Mouse (Mus musculus) neutrophil, adult 65 days (primary cell): Measurements from ENCODE around the gene Tas1r3. TPM values are rescaled to one million over a fixed set of nuclear protein-coding genes. Genes with fewer than 3 reads are reported as not detected.

ENCODE experiments used
- total RNA-seq: library from RNA; stranded (reverse); gene quantifications from 2 replicates; pipeline ENCODE4 v1.2.4, GENCODE M21; 2023

Tas1r3 gene
- total RNA-seq = 2.3 and 2.6 TPM in 2 replicates

DNA sequence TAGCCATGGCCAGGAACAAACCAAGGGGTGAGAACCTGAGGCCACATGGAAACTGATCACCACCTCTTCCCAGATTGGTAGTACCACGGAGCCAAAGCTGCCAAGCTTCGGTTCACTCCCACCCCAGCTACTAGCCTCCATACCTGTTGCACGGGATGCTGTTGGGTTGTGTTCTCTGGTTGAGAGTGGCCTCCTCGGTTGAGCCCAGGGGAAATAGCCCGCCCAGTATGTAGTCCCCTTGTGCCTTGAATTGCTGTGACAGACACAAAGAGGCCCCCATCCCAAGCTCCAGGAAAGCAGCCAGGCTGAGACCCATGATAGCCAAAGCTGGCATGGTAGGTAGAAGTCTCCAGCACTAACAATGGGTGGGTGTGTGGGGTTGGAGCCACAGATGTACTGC, at the start of gene Tas1r3:
Gene Tas1r3 (minus strand): TSS at position 362 of the 400 bp plus-strand sequence.

DNA sequence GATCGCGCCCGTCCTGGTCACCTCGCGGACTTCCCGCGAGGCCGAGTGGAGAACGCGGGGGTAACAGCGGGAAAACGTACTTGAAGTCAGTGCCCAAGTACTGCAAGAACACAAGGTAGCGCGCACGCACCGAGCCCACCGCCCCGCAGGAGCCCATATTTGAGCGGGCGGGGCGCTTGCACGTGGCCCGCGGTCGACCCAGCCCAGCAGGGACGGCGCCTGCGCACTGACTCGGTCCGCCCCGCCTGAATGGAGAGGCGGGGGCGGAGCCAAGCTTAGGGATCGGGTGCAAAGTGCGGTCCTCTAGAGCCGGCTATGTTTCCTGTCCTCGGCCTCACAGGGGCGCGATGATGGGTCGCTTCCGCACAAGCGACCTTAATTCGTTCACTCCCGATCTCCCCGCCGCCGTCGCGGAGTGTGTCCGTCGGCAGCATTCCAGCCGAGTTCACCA, 28.4 kb upstream of the Tas1r3 start, which contains the start of the genes Pusl1 and Acap3:
Gene Pusl1 (minus strand): TSS at position 231 of the 451 bp plus-strand sequence.
Gene Acap3 (plus strand): TSS at position 272 of the 451 bp plus-strand sequence.

DNA sequence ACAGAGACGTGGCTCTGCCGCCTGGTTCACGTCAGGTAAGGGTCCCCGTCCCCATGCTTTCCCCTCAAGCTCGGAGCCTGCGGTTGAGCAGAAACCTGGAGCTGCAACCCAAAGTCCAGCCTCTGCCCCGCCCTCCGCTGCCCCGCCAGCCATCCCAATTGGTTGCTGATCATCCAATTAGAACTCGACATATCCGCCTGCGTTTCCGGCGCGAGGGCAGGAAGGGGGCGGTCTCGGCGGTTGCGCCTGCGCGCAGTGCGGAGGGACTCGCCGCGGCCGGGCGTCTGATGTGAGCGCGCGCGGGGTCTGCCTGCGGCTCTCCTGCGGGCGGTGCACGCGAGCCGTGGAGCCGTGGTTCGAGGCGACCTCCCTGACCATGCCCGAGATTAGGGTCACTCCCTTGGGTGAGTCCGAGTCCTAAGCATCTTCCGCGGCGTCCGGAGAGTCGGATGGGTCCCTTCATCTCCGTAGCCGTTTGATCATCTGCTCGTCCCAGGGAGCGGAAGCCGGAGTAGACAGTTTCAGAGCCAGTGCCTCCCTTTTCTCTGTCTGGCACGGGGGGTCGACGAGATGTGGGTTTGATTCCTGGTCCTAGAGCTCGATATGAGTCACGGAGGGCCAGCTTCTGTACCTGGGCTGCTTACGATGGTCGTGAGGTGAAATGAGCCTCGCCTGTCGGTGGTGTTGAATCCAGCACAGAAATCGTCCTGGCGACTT, 6.3 kb upstream of the Tas1r3 start, which contains the start of the genes Cptp and Ints11:
Gene Cptp (minus strand): TSS at position 124 of the 717 bp plus-strand sequence.
Gene Ints11 (plus strand): TSS at position 230 of the 717 bp plus-strand sequence.

DNA sequence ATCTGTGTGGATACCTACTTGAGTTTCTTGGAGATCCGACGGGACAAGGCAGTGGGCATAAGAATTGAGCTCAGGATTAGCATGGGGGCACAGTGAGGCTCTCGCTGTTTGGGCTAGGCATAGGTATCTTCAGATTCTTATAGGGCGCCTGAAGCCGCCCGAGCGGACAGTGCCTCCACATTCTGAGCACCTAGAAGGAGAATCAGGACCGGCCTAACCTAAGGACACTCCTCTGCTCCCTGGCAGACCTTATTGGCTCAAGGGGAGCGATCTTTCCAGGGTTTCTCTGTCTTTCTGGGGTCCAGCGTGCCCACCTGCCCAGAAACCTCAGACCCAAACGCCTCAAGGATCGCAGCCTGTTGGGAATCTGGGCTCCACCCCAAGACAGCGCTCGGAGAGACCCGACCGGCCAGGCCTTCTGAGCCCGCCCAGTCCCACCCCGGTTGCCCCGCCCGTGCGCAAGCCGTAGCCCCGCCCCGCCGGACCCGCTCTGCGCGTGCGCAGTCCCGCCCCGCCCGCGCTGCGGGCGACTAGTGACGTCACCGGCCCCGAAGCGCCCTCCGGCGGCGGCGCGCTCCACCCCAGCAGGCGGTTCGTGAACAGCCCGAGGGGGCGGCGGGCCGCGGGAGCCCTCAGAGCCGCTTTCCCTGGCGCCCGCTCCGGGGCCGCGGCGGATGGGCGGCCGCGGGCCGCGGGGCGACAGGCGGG, 16.1 kb downstream of the Tas1r3 start, which contains the start of gene Dvl1:
Gene Dvl1 (plus strand): TSS at position 532 of the 708 bp plus-strand sequence.

DNA sequence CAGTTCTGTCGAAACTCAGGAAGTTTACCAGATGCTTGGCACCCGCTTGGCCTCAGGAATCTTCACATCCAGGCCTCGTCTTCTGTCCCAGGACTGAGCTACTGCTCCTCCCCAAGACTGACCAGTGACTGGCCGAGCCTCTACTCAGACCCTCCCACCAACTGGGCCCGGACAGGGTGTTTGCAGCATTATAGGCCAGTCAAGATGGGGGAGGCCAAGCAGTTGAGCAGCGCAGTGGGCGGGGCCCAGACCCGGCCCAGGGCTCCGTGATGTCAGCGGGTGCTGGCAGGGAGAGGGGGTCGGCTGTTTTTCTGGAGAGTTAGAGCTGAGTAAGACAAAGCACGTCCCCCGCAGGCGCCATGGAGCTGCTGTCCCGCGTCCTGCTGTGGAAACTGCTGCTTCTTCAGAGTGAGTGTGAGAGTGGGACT, 23.7 kb downstream of the Tas1r3 start, which contains the start of gene Mxra8:
Gene Mxra8 (plus strand): TSS at position 198 of the 428 bp plus-strand sequence.

DNA sequence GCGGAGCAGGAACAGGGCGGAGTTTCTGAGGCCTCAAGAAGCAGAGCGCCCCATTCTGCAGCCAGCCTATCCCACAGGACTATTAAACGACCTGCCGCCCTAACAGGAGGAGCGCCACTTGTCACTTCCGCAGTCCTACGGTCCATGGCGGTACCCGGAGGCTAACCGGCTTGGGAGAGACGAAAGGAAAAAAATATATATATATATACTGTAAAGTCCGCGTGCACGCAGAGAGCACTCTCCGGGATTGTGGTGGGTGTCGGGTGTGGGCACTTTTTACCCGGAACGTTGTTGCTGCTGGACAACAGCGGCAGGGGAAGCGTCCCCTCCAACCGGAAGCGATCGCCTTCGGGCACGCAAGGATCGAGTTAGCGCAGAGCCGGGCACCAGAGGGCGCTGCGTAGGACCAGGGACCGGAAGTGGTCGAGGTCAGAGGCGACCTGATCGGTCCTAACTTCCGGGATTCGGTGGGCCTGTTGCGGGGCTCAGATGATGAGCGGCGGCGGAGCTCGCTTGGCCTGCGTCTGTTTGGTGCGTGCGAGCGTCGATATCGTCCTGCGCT, 31.9 kb downstream of the Tas1r3 start, which contains the start of gene Aurkaip1:
Gene Aurkaip1 (plus strand): TSS at position 68 of the 562 bp plus-strand sequence.

DNA sequence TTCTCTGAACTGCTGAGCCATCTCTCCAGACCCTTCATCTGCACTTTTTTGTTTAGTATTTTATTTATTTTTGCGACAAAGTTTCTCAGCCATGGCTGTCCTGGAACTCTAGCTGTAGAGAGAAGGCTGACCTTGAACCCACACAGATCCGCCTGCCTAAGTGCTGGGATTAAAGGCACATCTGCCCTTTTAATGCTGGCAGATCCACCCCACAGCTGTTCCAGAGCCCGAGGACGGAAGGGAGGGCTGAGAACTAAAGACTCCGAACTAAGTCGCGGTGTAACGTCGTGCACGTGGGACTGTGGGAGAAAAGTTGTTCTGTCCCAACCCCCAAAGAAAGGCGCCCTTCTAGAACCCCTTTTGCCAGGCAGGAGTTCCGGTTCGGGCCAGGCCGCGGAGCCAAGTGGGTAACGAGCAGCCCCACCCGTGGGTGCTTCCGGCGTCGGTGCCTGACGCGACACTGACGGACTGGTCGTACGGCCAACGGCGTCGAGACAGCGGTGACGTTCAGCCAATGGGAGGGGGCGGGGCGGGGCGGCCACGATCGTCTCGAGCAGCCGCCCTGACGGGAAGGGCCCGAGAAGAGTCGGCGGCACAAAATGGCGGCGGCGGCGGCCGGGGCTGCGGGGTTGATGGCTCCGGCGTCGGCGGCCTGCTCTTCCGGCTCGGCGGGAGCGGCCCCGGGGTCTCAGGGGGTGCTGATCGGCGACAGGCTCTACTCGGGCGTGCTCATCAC, 51.1 kb downstream of the Tas1r3 start, which contains the start of gene Ccnl2:
Gene Ccnl2 (plus strand): TSS at position 561 of the 736 bp plus-strand sequence.

Other genes starting within 250 kb of the Tas1r3 start
- 181 and 295 TPM in 2 replicates for gene Cdk11b, start 238.5 kb downstream of the Tas1r3 start, total RNA-seq
- gene Gm10563, start 218.0 kb downstream of the Tas1r3 start, total RNA-seq = not detected in 2 replicates
- 0.34 and 1.3 TPM in 2 replicates for gene Mmp23, start 210.0 kb downstream of the Tas1r3 start, total RNA-seq
- 30.7 and 38.4 TPM in 2 replicates for gene Mib2, start 194.2 kb downstream of the Tas1r3 start, total RNA-seq
- 0.22 and 0.54 TPM in 2 replicates for gene Fndc10, start 169.0 kb downstream of the Tas1r3 start, total RNA-seq
- 82.1 and 98.7 TPM in 2 replicates for gene Ssu72, start 158.6 kb downstream of the Tas1r3 start, total RNA-seq
- gene Tmem240, start 128.6 kb downstream of the Tas1r3 start, total RNA-seq = 0.23 and 0.41 TPM in 2 replicates
- 7.3 and 11.4 TPM in 2 replicates for gene Atad3a, start 102.3 kb downstream of the Tas1r3 start, total RNA-seq
- not detected in 2 replicates for gene Vwa1, start 88.7 kb downstream of the Tas1r3 start, total RNA-seq
- gene Tmem88b, start 77.5 kb downstream of the Tas1r3 start, total RNA-seq = not detected in 2 replicates
- not detected in 2 replicates for gene Ankrd65, start 72.9 kb downstream of the Tas1r3 start, total RNA-seq
- gene Mrpl20, start 60.5 kb downstream of the Tas1r3 start, total RNA-seq = 45.0 and 61.8 TPM in 2 replicates
- 162 and 225 TPM in 2 replicates for gene Ccnl2, start 50.9 kb downstream of the Tas1r3 start, total RNA-seq
- 98.0 and 129 TPM in 2 replicates for gene Aurkaip1, start 32.1 kb downstream of the Tas1r3 start, total RNA-seq
- gene Mxra8, start 23.7 kb downstream of the Tas1r3 start, total RNA-seq = 0.23 and 1.3 TPM in 2 replicates
- 49.9 and 68.5 TPM in 2 replicates for gene Dvl1, start 16.0 kb downstream of the Tas1r3 start, total RNA-seq
- gene Cptp, start 6.1 kb upstream of the Tas1r3 start, total RNA-seq = 20.5 and 22.6 TPM in 2 replicates
- 31.9 and 42.4 TPM in 2 replicates for gene Ints11, start 6.2 kb upstream of the Tas1r3 start, total RNA-seq
- gene Pusl1, start 28.4 kb upstream of the Tas1r3 start, total RNA-seq = 10.6 and 10.8 TPM in 2 replicates
- gene Acap3, start 28.5 kb upstream of the Tas1r3 start, total RNA-seq = 55.0 and 80.6 TPM in 2 replicates
- gene Ube2j2, start 80.5 kb upstream of the Tas1r3 start, total RNA-seq = 100 and 130 TPM in 2 replicates
- 18.1 and 25.1 TPM in 2 replicates for gene C1qtnf12, start 99.0 kb upstream of the Tas1r3 start, total RNA-seq
- gene B3galt6, start 129.3 kb upstream of the Tas1r3 start, total RNA-seq = 1.6 and 1.9 TPM in 2 replicates
- 101 and 115 TPM in 2 replicates for gene Sdf4, start 129.5 kb upstream of the Tas1r3 start, total RNA-seq
- gene Tnfrsf4, start 150.5 kb upstream of the Tas1r3 start, total RNA-seq = 1.5 and 2.1 TPM in 2 replicates
- 3.5 and 6.8 TPM in 2 replicates for gene Tnfrsf18, start 162.8 kb upstream of the Tas1r3 start, total RNA-seq
- not detected in 2 replicates for gene Ttll10, start 196.1 kb upstream of the Tas1r3 start, total RNA-seq
- gene 9430015G10Rik, start 246.6 kb upstream of the Tas1r3 start, total RNA-seq = 12.2 and 12.7 TPM in 2 replicates